Mouse (Mus musculus): Measurements from ENCODE around the gene 4930453N24Rik.

DNA sequence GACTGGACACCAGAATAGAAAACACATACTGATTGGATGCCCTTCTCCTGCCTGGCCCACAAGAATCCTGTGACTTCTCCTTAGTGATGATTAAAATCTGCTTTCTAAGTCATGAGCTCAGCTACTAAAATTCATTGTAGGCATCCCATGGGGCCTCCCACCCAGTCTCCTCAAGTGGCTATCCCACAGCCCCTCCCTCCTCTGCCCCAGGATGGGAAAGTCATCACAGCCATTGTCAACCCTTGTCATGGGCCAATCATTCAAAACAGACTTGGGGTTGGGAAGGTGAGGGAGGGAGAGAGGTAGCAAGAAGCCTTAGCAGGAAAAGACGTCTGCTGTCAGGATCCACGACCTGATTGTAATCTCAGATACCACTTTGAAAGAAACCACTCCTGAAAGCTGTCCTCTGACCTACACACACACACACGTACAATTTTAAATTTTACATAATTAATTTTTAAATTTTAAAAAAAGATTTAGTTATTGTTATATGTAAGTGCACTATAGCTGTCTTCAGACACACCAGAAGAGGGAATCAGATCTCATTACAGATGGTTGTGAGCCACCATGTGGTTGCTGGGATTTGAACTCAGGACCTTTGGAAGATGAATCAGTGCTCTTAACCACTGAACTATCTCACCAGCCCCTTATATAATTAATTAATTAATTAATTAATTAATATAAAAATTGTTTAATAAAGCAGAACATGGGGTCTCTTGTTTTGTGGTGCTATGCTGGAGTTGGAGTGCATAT is 16.8 kb downstream of the 4930453N24Rik start:
- TF ChIP-seq CTCF (IDR thresholded peaks at IDR 0.05) (no peak), EP300 (IDR thresholded peaks at IDR 0.05) (no peak)

Measured in lung, postnatal 0 days (tissue).